ENCODE assay signal across 14 mouse cellular contexts in genomic region chr11:22846093-22846835, GRCm38 (mm10). TPM values are rescaled to one million over a fixed set of nuclear protein-coding genes. Genes with fewer than 3 reads are reported as not detected.
A peak's percentile ranks its signal among the peaks of the same experiment; 100 is the strongest.
DNase-seq lines count a peak whose midpoint lies in the region; ATAC-seq and TF ChIP-seq lines count a peak whose summit lies in the region.
"Had no signal": no experiment of that assay in that cellular context is flagged by ENCODE, and none has a peak within 500 bp of the region (broad histone marks: within the 10 kb centered on the region; RNA-seq: fewer than 3 reads in every experiment).

No protein-coding gene starts in this region.

- peak overlapping the region; percentile 71 for H3K27ac ChIP-seq in kidney, embryonic 15.5 days
- peak overlapping the region; percentile 95 for H3K27ac ChIP-seq in CH12.LX (ENCODE audit: insufficient read depth, low read depth)
- peak overlapping the region; percentile 99 for H3K27ac ChIP-seq in macrophage
- no peak overlapping the region for H3K27ac ChIP-seq in midbrain, embryonic 13.5 days
- H3K27ac ChIP-seq: hindbrain, embryonic 10.5 days; stomach, postnatal 0 days had no signal

- no peaks in the 10 kb centered on the region for H3K36me3 ChIP-seq in kidney, embryonic 15.5 days
- H3K36me3 ChIP-seq in CH12.LX (replicated peaks in 1 of 2; ENCODE audit: control insufficient read depth in 1 of 2, insufficient read depth in 1 of 2, low read length in 1 of 2) (peaks cover 0 to 39% of the 10 kb centered on the region in 2 experiments), macrophage (ENCODE audit: inconsistent target) (no peaks in the 10 kb centered on the region)
- H3K36me3 ChIP-seq in midbrain, embryonic 13.5 days = no peaks in the 10 kb centered on the region
- H3K36me3 ChIP-seq: hindbrain, embryonic 10.5 days had no signal

- no peaks in the 10 kb centered on the region for H3K9me3 ChIP-seq in kidney, embryonic 15.5 days (replicated peaks)
- H3K9me3 ChIP-seq in CH12.LX (replicated peaks; ENCODE audit: low read length) = no peaks in the 10 kb centered on the region
- no peaks in the 10 kb centered on the region for H3K9me3 ChIP-seq in midbrain, embryonic 13.5 days
- H3K9me3 ChIP-seq: hindbrain, embryonic 10.5 days had no signal

- no peak overlapping the region for H3K4me2 ChIP-seq in kidney, embryonic 15.5 days
- peak overlapping the region; percentile 99 for H3K4me2 ChIP-seq in CH12.LX (ENCODE audit: insufficient read depth, low read depth, poor library complexity, severe bottlenecking)
- no peak overlapping the region for H3K4me2 ChIP-seq in midbrain, embryonic 13.5 days (replicated peaks)

- TF ChIP-seq CTCF in CH12.LX (conservative IDR thresholded peaks at IDR 0.05 in 1 of 2, IDR thresholded peaks at IDR 0.05 in 1 of 2; ENCODE audit: low read depth in 2 of 2, low read length in 2 of 2) = no peak

- H3K27me3 ChIP-seq in kidney, embryonic 15.5 days = no peaks in the 10 kb centered on the region
- H3K27me3 ChIP-seq in CH12.LX (replicated peaks) = no peaks in the 10 kb centered on the region
- no peaks in the 10 kb centered on the region for H3K27me3 ChIP-seq in midbrain, embryonic 13.5 days

- TF ChIP-seq EP300 in CH12.LX (IDR thresholded peaks at IDR 0.05; ENCODE audit: low read length) = peak; percentile 86

- H3K79me2 ChIP-seq in CH12.LX (replicated peaks; ENCODE audit: control insufficient read depth, extremely low read depth, insufficient read depth, poor library complexity, severe bottlenecking) = peaks cover 94% of the 10 kb centered on the region
- H3K79me2 ChIP-seq in macrophage (ENCODE audit: inconsistent target) = peaks cover 97% of the 10 kb centered on the region

- no peak for ATAC-seq in kidney, embryonic 15.5 days (replicated peaks; ENCODE audit: low FRiP score)
- ATAC-seq in midbrain, embryonic 13.5 days = no peak
- ATAC-seq: lung, postnatal 0 days; midbrain, embryonic 16.5 days had no signal

- no peak; the same call in 1 of the 2 replicates for TF ChIP-seq RAD21 in CH12.LX (IDR thresholded peaks at IDR 0.05; ENCODE audit: low read depth, low read length)

- peaks cover 72% of the 10 kb centered on the region for H3K4me1 ChIP-seq in kidney, embryonic 15.5 days
- H3K4me1 ChIP-seq in CH12.LX (ENCODE audit: control insufficient read depth in 1 of 2, insufficient read depth in 2 of 2) = peaks cover 46 to 94% of the 10 kb centered on the region in 2 experiments
- no peaks in the 10 kb centered on the region for H3K4me1 ChIP-seq in midbrain, embryonic 13.5 days (replicated peaks)

- peak; percentile 37; the same call in 1 of the 2 replicates for TF ChIP-seq POLR2A in CH12.LX (IDR thresholded peaks at IDR 0.05; ENCODE audit: low read depth, low read length)

- dilution Hi-C loops in CH12.LX (cut with MboI; ENCODE audit: extremely low pct_ligation_motif_present, extremely low pct_unique_long_range_greater_than_20kb, low sequenced_read_pairs) = no loop called here

- in situ Hi-C loops in CH12.LX (cut with MboI; ENCODE audit: low pct_ligation_motif_present, low pct_unique_long_range_greater_than_20kb, low sequenced_read_pairs) = no loop called here

- H3K9ac ChIP-seq in kidney, embryonic 15.5 days = no peak overlapping the region
- peak overlapping the region; percentile 54 for H3K9ac ChIP-seq in CH12.LX (ENCODE audit: insufficient read depth, low read depth)
- H3K9ac ChIP-seq in midbrain, embryonic 13.5 days (replicated peaks) = no peak overlapping the region

- WGBS in kidney, embryonic 15.5 days = 43% methylated on average over 6 of the region's 6 CpGs
- WGBS in macrophage (ENCODE audit: missing documents) = 42% methylated on average over 6 of the region's 6 CpGs
- 68% methylated on average over 6 of the region's 6 CpGs for WGBS in midbrain, embryonic 13.5 days

- no peak overlapping the region for H3K4me3 ChIP-seq in kidney, embryonic 15.5 days (replicated peaks)
- H3K4me3 ChIP-seq in CH12.LX (replicated peaks in 1 of 3; ENCODE audit: low read depth in 2 of 3, low read length in 2 of 3, poor library complexity in 1 of 3) (peak overlapping the region; percentile 0 to 19 (median 15)), macrophage (ENCODE audit: inconsistent target) (no peak overlapping the region)
- no peak overlapping the region for H3K4me3 ChIP-seq in midbrain, embryonic 13.5 days (replicated peaks)
- H3K4me3 ChIP-seq: hindbrain, embryonic 10.5 days had no signal

- DNase-seq in kidney, postnatal 4 days = no peak
- DNase-seq in CH12.LX (ENCODE audit: extremely low read depth) = no peak
- DNase-seq in R1 (ENCODE audit: low read depth, low spot score) = peak; percentile 17
- no peak for DNase-seq in layer of hippocampus, postnatal 14 days (ENCODE audit: low spot score in 2 of 2)
- DNase-seq in urinary bladder, postnatal 10 days (ENCODE audit: low spot score) = no peak
- DNase-seq: kidney, adult 8-10 months; right cerebral cortex, postnatal 14 days had no signal

TF ChIP-seq in CH12.LX, 34 proteins besides CTCF, POLR2A, EP300 and RAD21 (continues in another document):
- TF ChIP-seq JUND (conservative IDR thresholded peaks at IDR 0.05; ENCODE audit: low read depth, low read length) = 0 out of 2 replicates have a peak, but pooled peaks have one; percentile 9
- TF ChIP-seq ETS1 (conservative IDR thresholded peaks at IDR 0.05; ENCODE audit: low read depth, low read length) = peak; percentile 41
- TF ChIP-seq HCFC1 (IDR thresholded peaks at IDR 0.05; ENCODE audit: low read depth, low read length) = no peak; the same call in 1 of the 2 replicates
- TF ChIP-seq E2F4 (IDR thresholded peaks at IDR 0.05; ENCODE audit: insufficient replicate concordance, low read depth, low read length) = no peak
- TF ChIP-seq MYC (IDR thresholded peaks at IDR 0.05; ENCODE audit: low read depth, low read length) = peak; percentile 60; the same call in 1 of the 2 replicates
- TF ChIP-seq POLR2AphosphoS2 (IDR thresholded peaks at IDR 0.05; ENCODE audit: low read depth, low read length) = no peak
- TF ChIP-seq NELFE (IDR thresholded peaks at IDR 0.05; ENCODE audit: low read depth, low read length) = 0 out of 2 replicates have a peak, but pooled peaks have one; percentile 40
- peak; percentile 61; the same call in 1 of the 2 replicates for TF ChIP-seq TBP (conservative IDR thresholded peaks at IDR 0.05; ENCODE audit: low read depth, low read length)
- no peak for TF ChIP-seq ZKSCAN1 (IDR thresholded peaks at IDR 0.05; ENCODE audit: borderline replicate concordance, low read depth, low read length)
- peak; percentile 55 for TF ChIP-seq IRF4 (IDR thresholded peaks at IDR 0.05; ENCODE audit: low read depth, low read length)
- TF ChIP-seq CHD1 (IDR thresholded peaks at IDR 0.05; ENCODE audit: low read depth, low read length) = no peak; the same call in 1 of the 2 replicates
- no peak for TF ChIP-seq ZC3H11A (IDR thresholded peaks at IDR 0.05; ENCODE audit: low read depth, low read length)
- no peak for TF ChIP-seq USF1 (IDR thresholded peaks at IDR 0.05; ENCODE audit: low read depth, low read length)
- peak; percentile 13; the same call in 1 of the 2 replicates for TF ChIP-seq ELF1 (IDR thresholded peaks at IDR 0.05; ENCODE audit: low read depth, low read length)
- no peak for TF ChIP-seq MXI1 (IDR thresholded peaks at IDR 0.05; ENCODE audit: low read depth, low read length)
- no peak; the same call in 1 of the 2 replicates for TF ChIP-seq ZMIZ1 (IDR thresholded peaks at IDR 0.05; ENCODE audit: low read depth, low read length)
- TF ChIP-seq MAX (IDR thresholded peaks at IDR 0.05; ENCODE audit: low read length) = peak; percentile 64; the same call in 1 of the 2 replicates
- 0 out of 2 replicates have a peak, but pooled peaks have one; percentile 34 for TF ChIP-seq BHLHE40 (IDR thresholded peaks at IDR 0.05; ENCODE audit: low read depth, low read length)
- TF ChIP-seq NRF1 (IDR thresholded peaks at IDR 0.05; ENCODE audit: low read depth, low read length) = no peak
- TF ChIP-seq KAT2A (IDR thresholded peaks at IDR 0.05; ENCODE audit: insufficient replicate concordance, low read length) = no peak
- TF ChIP-seq ZNF384 (IDR thresholded peaks at IDR 0.05; ENCODE audit: low read depth, low read length) = no peak; the same call in 1 of the 2 replicates
- no peak; the same call in 1 of the 2 replicates for TF ChIP-seq CHD2 (IDR thresholded peaks at IDR 0.05; ENCODE audit: low read length)
- peak; percentile 85 for TF ChIP-seq TCF12 (IDR thresholded peaks at IDR 0.05; ENCODE audit: low read depth, low read length)
- peak; percentile 37 for TF ChIP-seq UBTF (IDR thresholded peaks at IDR 0.05; ENCODE audit: low read depth, low read length)
- no peak for TF ChIP-seq GABPA (IDR thresholded peaks at IDR 0.05; ENCODE audit: insufficient replicate concordance, low read depth, low read length)
- TF ChIP-seq RCOR1 (conservative IDR thresholded peaks at IDR 0.05; ENCODE audit: low read depth, low read length) = peak; percentile 91
- TF ChIP-seq MAFK (IDR thresholded peaks at IDR 0.05; ENCODE audit: insufficient replicate concordance, low read length) = peak; percentile 44; the same call in 1 of the 2 replicates
- peak; percentile 16; the same call in 1 of the 2 replicates for TF ChIP-seq JUN (IDR thresholded peaks at IDR 0.05; ENCODE audit: insufficient read depth, low read depth, low read length)
- no peak; the same call in none of the 2 replicates for TF ChIP-seq SIN3A (IDR thresholded peaks at IDR 0.05; ENCODE audit: low read length)
- TF ChIP-seq SMC3 (IDR thresholded peaks at IDR 0.05; ENCODE audit: low read depth, low read length) = no peak; the same call in 1 of the 2 replicates
- no peak for TF ChIP-seq USF2 (conservative IDR thresholded peaks at IDR 0.05; ENCODE audit: low read depth, low read length)
- TF ChIP-seq MAZ (IDR thresholded peaks at IDR 0.05; ENCODE audit: low read depth, low read length) = 0 out of 2 replicates have a peak, but pooled peaks have one; percentile 74
- TF ChIP-seq PAX5 (IDR thresholded peaks at IDR 0.05; ENCODE audit: low read length) = no peak

RNA-seq across cellular contexts. Expression of gene B3gnt2, which starts 14.5 kb away (rescaled TPM):
- 9.3 and 10.6 TPM in 2 replicates for polyA plus RNA-seq in kidney, embryonic 15.5 days (2015; fragmentation: Nextera tagmentation; extraction: Ambion mirVana)
- total RNA-seq in CH12.LX (2012; rRNA removed) (74.6 and 77.4 TPM in 2 replicates), CH12.LX (2014; rRNA removed) (62.2 and 75.2 TPM in 2 replicates)
- polyA plus RNA-seq in CH12.LX (2012; ENCODE audit: insufficient read length, low read depth) (96.0 and 111 TPM in 2 replicates), macrophage (2018) (41.8 to 69.9 TPM (median 65.2 TPM) in 3 replicates)
- 100 to 1,000 TPM in 9 of 26 experiments, 10 to 100 TPM in 17; 43.8 to 185 (median 90.5) TPM for total RNA-seq in macrophage (2018; cell fraction: chromatin; rRNA removed)
- 100 to 1,000 TPM in 22 of 26 experiments, 10 to 100 TPM in 4; 85.2 to 192 (median 117) TPM for total RNA-seq in macrophage (2018; cell fraction: cytosol; rRNA removed)
- total RNA-seq in macrophage (2018; cell fraction: nucleus; rRNA removed) = 100 to 1,000 TPM in 25 of 26 experiments, 10 to 100 TPM in 1; 81.7 to 283 (median 169) TPM
- 1.9 and 2.4 TPM in 2 replicates for polyA plus RNA-seq in midbrain, embryonic 13.5 days (2015; fragmentation: Nextera tagmentation; extraction: Ambion mirVana)
- 10 to 100 TPM; 16.1 TPM for total RNA-seq in layer of hippocampus, postnatal 14 days (2021)

Comparison
In these comparisons a context has a peak if more than half of its experiments do, and no peak if none do; other contexts are left out.
1. H3K4me3 ChIP-seq: peak in CH12.LX (3 of 3); none in kidney, embryonic 15.5 days (single experiment), macrophage (single experiment) and midbrain, embryonic 13.5 days (single experiment).